Mouse (Mus musculus): ENCODE data around the gene Ntrk3. TPM values are rescaled to one million over a fixed set of nuclear protein-coding genes. Genes with fewer than 3 reads are reported as not detected.

The Ntrk3 gene
- polyA plus RNA-seq, 1 experiment from 2014 or later = 0.64 TPM

DNA sequence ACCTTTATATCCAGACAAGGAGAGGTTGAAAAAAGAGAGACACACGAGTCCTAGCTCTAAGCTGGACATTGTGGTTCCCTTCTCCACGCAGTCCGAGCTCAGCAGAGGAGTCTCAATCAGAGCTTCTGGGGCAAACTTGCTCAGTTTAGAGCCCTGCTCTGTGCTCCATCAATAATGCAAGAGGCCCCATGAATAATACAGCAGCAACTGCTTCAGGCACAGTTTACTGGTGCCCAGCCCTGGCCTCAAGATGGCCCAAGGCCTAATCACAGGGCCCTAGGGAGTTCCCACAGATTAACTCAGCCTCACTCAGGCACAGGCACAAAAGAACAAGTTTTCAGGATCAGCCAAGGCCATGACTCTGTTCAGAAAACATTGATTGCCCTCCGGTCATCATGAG is 266.1 kb downstream of the Ntrk3 start:
- no peaks in the 10 kb centered on the region for H3K36me3 ChIP-seq
- ATAC-seq (ENCODE audit: insufficient number of reproducible peaks, insufficient read depth, low FRiP score, low TSS enrichment, low read depth) = no peak

GRCm38 (mm10) chr7:78471270-78471669 is 266.5 kb downstream of the Ntrk3 start:
- Histone ChIP-seq H3K4me3 (replicated peaks) (no peak overlapping the region), H3K9ac (replicated peaks) (no peak overlapping the region), H3K36me3 (no peaks in the 10 kb centered on the region), H3K4me2 (no peak overlapping the region), H3K9me3 (no peaks in the 10 kb centered on the region), H3K27me3 (no peaks in the 10 kb centered on the region), H3K4me1 (replicated peaks) (no peaks in the 10 kb centered on the region), H3K27ac (no peak overlapping the region)
- ATAC-seq (ENCODE audit: insufficient number of reproducible peaks, insufficient read depth, low FRiP score, low TSS enrichment, low read depth) = no peak
- 93% methylated on average over 1 of the region's 1 CpGs for WGBS

More for the DNA sequence above, 266.1 kb downstream of the Ntrk3 start:
- Histone ChIP-seq H3K9me3 (no peaks in the 10 kb centered on the region), H3K4me3 (replicated peaks) (no peak overlapping the region), H3K4me2 (no peak overlapping the region), H3K4me1 (replicated peaks) (no peaks in the 10 kb centered on the region), H3K9ac (replicated peaks) (no peak overlapping the region), H3K27ac (no peak overlapping the region), H3K27me3 (no peaks in the 10 kb centered on the region)
- WGBS = 86% methylated on average over 4 of the region's 4 CpGs

DNA sequence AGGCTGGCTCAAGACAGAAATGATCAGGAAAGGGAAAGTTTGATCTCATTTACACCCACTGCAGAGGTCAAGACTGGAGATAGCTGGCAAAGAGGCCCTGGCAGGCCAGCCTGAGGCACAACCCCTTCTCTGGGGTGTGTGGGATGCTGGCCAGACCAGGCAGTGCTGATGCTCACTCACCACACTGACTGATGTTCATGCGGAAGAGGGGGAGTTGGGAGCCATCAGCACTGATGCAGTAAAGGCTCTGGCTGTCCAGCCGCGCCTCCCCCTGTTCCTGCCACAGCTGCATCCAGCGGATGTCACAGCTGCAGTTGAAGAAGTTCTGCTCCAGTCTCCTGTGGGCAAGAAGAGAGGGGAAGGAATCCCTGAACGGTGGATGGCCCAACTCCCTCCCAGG is 275.2 kb downstream of the Ntrk3 start:
- Histone ChIP-seq H3K9me3 (no peaks in the 10 kb centered on the region), H3K36me3 (no peaks in the 10 kb centered on the region), H3K4me2 (no peak overlapping the region), H3K4me3 (replicated peaks) (no peak overlapping the region), H3K27me3 (no peaks in the 10 kb centered on the region), H3K9ac (replicated peaks) (no peak overlapping the region), H3K4me1 (replicated peaks) (no peaks in the 10 kb centered on the region), H3K27ac (no peak overlapping the region)
- 73% methylated on average over 5 of the region's 5 CpGs for WGBS
- ATAC-seq (ENCODE audit: insufficient number of reproducible peaks, insufficient read depth, low FRiP score, low TSS enrichment, low read depth) = no peak

DNA sequence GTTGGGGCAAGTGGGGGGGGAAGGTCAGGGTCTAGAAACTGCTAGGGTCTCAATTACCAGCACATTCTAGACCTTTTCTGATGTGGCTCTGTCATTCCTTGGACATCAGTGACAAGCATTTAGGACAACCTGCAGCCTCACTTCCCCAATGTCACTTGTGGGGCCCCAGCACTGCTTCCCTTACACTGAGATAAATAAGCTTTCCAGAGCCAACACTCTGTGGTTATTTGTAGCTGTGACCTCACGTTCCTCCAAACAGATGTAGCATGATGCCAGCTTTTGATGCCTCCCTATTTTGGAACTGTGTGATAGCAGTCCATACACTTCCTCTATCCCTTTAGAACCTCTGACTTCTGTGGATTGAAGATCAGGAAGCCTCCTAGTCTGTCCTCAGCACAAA is 278.8 kb downstream of the Ntrk3 start:
- 58% methylated on average over 1 of the region's 1 CpGs for WGBS
- Histone ChIP-seq H3K4me2 (no peak overlapping the region), H3K27ac (no peak overlapping the region), H3K27me3 (no peaks in the 10 kb centered on the region), H3K4me1 (replicated peaks) (no peaks in the 10 kb centered on the region), H3K9ac (replicated peaks) (no peak overlapping the region), H3K36me3 (no peaks in the 10 kb centered on the region), H3K4me3 (replicated peaks) (no peak overlapping the region), H3K9me3 (no peaks in the 10 kb centered on the region)
- ATAC-seq (ENCODE audit: insufficient number of reproducible peaks, insufficient read depth, low FRiP score, low TSS enrichment, low read depth) = no peak

DNA sequence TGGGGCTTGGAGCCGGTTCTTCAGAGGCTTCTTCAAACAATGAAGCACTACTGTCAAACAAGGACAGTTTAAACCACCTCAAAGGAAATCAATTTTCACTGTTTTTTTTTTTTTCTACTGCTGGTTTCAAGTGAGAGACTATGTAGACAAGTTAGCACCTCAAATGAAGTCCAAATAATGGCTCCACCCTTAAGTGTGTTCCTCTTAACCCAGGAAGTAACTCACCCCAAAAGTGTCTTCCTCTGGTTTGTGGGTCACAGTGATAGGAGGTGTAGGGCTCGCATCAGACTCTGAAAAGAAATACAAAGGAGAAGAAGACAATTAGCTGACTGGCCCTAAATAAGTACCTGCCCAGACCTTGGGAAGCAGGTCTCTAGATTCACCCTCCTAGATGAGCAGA is 286.1 kb downstream of the Ntrk3 start:
- H3K4me3 ChIP-seq (replicated peaks) = no peak overlapping the region
- H3K9me3 ChIP-seq = no peaks in the 10 kb centered on the region
- ATAC-seq (ENCODE audit: insufficient number of reproducible peaks, insufficient read depth, low FRiP score, low TSS enrichment, low read depth) = no peak
- no peak overlapping the region for H3K4me2 ChIP-seq
- no peaks in the 10 kb centered on the region for H3K4me1 ChIP-seq (replicated peaks)
- no peak overlapping the region for H3K27ac ChIP-seq
- 81% methylated on average over 2 of the region's 2 CpGs for WGBS
- H3K9ac ChIP-seq (replicated peaks) = no peak overlapping the region
- H3K27me3 ChIP-seq = no peaks in the 10 kb centered on the region
- H3K36me3 ChIP-seq = no peaks in the 10 kb centered on the region

- Histone ChIP-seq H3K9ac (replicated peaks) (no peak overlapping the region), H3K9me3 (no peaks in the 10 kb centered on the region), H3K4me1 (replicated peaks) (no peaks in the 10 kb centered on the region), H3K27ac (no peak overlapping the region), H3K27me3 (no peaks in the 10 kb centered on the region), H3K36me3 (no peaks in the 10 kb centered on the region), H3K4me3 (replicated peaks) (no peak overlapping the region), H3K4me2 (no peak overlapping the region)
- ATAC-seq (ENCODE audit: insufficient number of reproducible peaks, insufficient read depth, low FRiP score, low TSS enrichment, low read depth) = no peak
- WGBS = 90% methylated on average over 6 of the region's 6 CpGs
These were observed 287.8 kb downstream of the Ntrk3 start for GRCm38 (mm10) chr7:78449909-78450592.

DNA sequence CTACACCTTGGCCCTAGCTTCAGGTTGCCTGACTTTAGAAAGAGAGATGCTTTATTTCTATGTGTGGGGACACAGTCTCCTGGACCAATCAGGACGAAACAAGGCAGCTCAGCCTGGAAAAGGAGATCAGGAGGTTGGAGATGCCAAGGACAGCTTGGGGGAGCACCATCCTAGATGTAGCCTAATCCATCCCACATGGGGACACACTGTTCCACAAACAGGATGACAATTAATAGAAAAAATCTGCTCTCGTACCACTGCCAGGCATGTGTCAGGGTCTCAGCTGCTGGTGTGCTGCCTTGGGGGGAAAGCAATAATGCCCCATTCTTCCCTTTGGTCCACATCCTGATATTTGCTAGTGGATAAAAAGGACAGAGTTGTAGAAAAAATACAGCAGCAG is 289.0 kb downstream of the Ntrk3 start:
- Histone ChIP-seq H3K9me3 (no peaks in the 10 kb centered on the region), H3K4me2 (no peak overlapping the region), H3K27me3 (no peaks in the 10 kb centered on the region), H3K36me3 (no peaks in the 10 kb centered on the region), H3K9ac (replicated peaks) (no peak overlapping the region), H3K4me1 (replicated peaks) (no peaks in the 10 kb centered on the region), H3K27ac (no peak overlapping the region), H3K4me3 (replicated peaks) (no peak overlapping the region)
- no peak for ATAC-seq (ENCODE audit: insufficient number of reproducible peaks, insufficient read depth, low FRiP score, low TSS enrichment, low read depth)
- 81% methylated on average over 2 of the region's 2 CpGs for WGBS

DNA sequence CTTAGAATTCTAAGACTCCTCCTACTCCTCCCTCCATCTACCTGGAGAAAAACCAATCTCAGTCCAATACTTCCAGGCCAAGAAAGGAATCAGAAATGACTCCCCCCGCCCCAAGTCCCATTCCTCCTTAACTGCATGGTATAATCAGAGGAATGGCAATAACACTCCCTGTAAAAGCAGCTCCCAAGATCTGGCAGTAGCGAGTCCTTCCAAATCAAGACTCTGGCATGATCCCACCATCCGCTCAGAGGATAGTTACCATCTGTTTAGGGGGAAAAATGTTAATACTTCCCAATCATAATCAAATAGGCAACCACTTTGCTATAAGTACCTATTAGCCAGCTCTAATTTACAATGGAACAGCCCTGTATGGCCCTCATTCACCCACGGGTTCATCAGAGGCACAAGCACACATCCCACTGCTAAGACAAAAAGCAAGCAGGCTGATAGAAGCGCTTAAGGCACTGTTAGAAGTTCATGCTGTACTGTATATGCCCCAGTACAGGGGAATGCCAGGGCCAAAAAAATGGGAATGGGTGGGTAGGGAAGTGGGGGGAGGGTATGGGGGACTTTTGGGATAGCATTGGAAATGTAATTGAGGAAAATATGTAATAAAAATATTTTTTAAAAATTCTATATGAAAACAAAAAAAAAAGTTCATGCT is 294.3 kb downstream of the Ntrk3 start:
- H3K27ac ChIP-seq = no peak overlapping the region
- H3K9me3 ChIP-seq = no peaks in the 10 kb centered on the region
- H3K4me3 ChIP-seq (replicated peaks) = no peak overlapping the region
- H3K4me1 ChIP-seq (replicated peaks) = no peaks in the 10 kb centered on the region
- WGBS = 85% methylated on average over 5 of the region's 5 CpGs
- H3K36me3 ChIP-seq = no peaks in the 10 kb centered on the region
- no peaks in the 10 kb centered on the region for H3K27me3 ChIP-seq
- ATAC-seq (ENCODE audit: insufficient number of reproducible peaks, insufficient read depth, low FRiP score, low TSS enrichment, low read depth) = no peak
- H3K4me2 ChIP-seq = no peak overlapping the region
- H3K9ac ChIP-seq (replicated peaks) = no peak overlapping the region

DNA sequence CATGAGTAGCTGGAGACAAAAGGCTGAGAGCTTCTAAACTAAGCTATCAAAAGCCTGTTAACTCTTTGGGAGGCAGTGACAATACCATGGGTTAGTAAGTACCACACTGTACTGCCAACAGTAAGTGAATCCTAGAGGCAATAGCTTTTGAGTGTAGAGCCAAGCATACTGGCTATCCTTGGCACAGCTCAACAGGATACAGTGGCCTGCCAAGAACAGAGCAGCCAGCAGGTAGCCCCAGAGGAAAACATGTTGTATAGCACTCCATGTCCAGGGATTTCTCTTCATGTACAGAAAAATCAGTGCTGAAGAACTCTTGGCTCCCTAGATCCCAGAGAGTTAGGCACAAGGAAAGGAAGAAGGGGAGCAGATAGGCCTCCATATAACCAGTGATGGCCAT is 296.1 kb downstream of the Ntrk3 start:
- H3K9ac ChIP-seq (replicated peaks) = no peak overlapping the region
- no peak overlapping the region for H3K4me2 ChIP-seq
- no peaks in the 10 kb centered on the region for H3K27me3 ChIP-seq
- no peak for ATAC-seq (ENCODE audit: insufficient number of reproducible peaks, insufficient read depth, low FRiP score, low TSS enrichment, low read depth)
- no peak overlapping the region for H3K27ac ChIP-seq
- H3K36me3 ChIP-seq = no peaks in the 10 kb centered on the region
- H3K4me3 ChIP-seq (replicated peaks) = no peak overlapping the region
- no peaks in the 10 kb centered on the region for H3K4me1 ChIP-seq (replicated peaks)
- H3K9me3 ChIP-seq = no peaks in the 10 kb centered on the region

- H3K36me3 ChIP-seq = no peaks in the 10 kb centered on the region
- no peak for ATAC-seq (ENCODE audit: insufficient number of reproducible peaks, insufficient read depth, low FRiP score, low TSS enrichment, low read depth)
- no peaks in the 10 kb centered on the region for H3K27me3 ChIP-seq
- no peaks in the 10 kb centered on the region for H3K4me1 ChIP-seq (replicated peaks)
- no peak overlapping the region for H3K27ac ChIP-seq
- H3K9me3 ChIP-seq = no peaks in the 10 kb centered on the region
- no peak overlapping the region for H3K9ac ChIP-seq (replicated peaks)
- 82% methylated on average over 3 of the region's 3 CpGs for WGBS
- no peak overlapping the region for H3K4me2 ChIP-seq
- H3K4me3 ChIP-seq (replicated peaks) = no peak overlapping the region
These were observed 296.9 kb downstream of the Ntrk3 start for GRCm38 (mm10) chr7:78440896-78441295.

- Histone ChIP-seq H3K9ac (replicated peaks) (no peak overlapping the region), H3K4me2 (no peak overlapping the region), H3K27ac (no peak overlapping the region), H3K27me3 (no peaks in the 10 kb centered on the region), H3K4me3 (replicated peaks) (no peak overlapping the region), H3K4me1 (replicated peaks) (no peaks in the 10 kb centered on the region), H3K36me3 (no peaks in the 10 kb centered on the region), H3K9me3 (no peaks in the 10 kb centered on the region)
- no peak for ATAC-seq (ENCODE audit: insufficient number of reproducible peaks, insufficient read depth, low FRiP score, low TSS enrichment, low read depth)
- 90% methylated on average over 6 of the region's 6 CpGs for WGBS
These were observed 297.3 kb downstream of the Ntrk3 start for GRCm38 (mm10) chr7:78440476-78440875.
